Mouse (Mus musculus): ENCODE results near the gene Lemd2. TPM values are rescaled to one million over a fixed set of nuclear protein-coding genes. Genes with fewer than 3 reads are reported as not detected.

Gene Lemd2
- total RNA-seq, 2 experiments from 2014 or later = 13.0 to 21.8 TPM

DNA sequence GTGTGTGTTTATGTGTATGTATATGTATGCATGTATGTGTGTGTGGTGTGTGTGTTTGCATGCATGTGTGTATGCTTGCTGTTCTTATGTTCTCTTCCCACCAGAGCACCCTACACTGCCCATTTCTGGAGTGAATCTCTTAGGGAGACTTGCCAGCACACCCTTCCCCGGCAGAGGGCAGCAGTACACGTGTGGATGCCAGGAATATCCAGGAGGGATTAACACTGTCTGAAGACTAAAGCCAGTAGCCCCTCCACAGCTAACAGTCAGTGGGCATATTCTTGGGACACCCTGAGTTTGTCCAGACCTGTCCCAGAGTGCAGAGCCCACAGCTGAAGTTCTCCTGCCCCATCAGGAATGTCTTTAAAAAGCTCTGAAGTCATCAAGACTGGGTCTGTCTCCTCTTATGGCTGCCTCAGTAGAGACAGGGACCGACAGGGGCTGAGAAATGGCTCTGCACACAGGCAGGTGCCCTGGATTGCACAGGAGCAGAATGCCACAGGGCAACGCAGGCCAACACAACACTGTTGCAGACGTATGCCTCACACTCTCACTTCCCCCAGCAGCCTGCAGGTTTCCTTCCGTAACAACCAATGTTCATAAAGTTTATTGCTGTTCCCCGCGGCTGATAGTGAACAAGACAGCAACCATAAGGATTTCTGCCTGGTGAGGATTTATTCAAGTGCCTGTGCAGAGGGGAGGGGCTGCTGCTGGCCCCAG, 39.1 kb downstream of the Lemd2 start:
- 0 out of 2 replicates have a peak, but pooled peaks have one; percentile 39 for ATAC-seq (replicated peaks; ENCODE audit: poor library complexity)

DNA sequence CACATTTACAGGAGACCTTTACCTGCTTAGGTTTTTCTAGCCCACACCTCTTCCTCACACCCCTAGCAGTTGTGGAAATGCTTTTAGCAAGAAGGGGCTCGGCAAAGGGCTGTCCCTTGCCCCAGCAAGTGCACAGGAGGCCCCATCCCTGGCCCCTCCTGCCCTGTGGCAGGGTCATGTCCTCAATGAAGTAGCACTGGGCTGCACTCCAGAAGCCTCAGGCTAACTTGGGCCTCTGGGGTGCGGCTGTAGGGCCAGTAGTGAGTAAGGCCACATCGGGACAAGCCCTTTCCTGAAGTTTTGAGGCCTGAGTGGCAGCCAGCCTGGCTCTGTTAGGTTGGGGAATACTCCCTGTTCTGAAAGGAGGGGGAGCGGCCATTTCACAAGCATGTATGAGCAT, 43.4 kb downstream of the Lemd2 start:
- ATAC-seq (replicated peaks; ENCODE audit: poor library complexity) = no peak

DNA sequence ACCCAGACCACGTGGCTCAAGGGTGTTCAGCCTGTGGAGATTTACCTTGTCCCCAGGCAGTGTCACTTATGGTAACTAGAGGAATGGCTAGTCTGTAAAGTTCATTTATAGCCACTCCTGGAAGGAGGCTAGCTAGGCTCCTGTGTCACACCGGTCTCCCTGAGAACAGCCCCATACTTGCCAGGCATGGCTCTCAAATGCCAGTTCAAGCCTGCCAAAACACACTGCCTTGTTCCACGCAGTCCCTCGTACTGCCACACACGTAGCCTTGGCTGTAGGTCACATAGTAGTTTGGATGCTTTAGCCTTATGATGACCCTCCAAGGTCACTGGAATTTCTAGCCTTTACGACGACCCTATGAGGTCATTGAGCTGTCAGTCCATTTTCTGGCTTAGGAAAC, 45.1 kb downstream of the Lemd2 start:
- ATAC-seq (replicated peaks; ENCODE audit: poor library complexity) = no peak

- ATAC-seq (replicated peaks; ENCODE audit: poor library complexity) = no peak
These were observed 45.8 kb downstream of the Lemd2 start for GRCm38 (mm10) chr17:27158439-27158838.

- no peak for ATAC-seq (replicated peaks; ENCODE audit: poor library complexity)
These were observed 48.5 kb downstream of the Lemd2 start for GRCm38 (mm10) chr17:27155752-27156151.

- ATAC-seq (replicated peaks; ENCODE audit: poor library complexity) = no peak
These were observed 49.4 kb downstream of the Lemd2 start for GRCm38 (mm10) chr17:27154881-27155280.

DNA sequence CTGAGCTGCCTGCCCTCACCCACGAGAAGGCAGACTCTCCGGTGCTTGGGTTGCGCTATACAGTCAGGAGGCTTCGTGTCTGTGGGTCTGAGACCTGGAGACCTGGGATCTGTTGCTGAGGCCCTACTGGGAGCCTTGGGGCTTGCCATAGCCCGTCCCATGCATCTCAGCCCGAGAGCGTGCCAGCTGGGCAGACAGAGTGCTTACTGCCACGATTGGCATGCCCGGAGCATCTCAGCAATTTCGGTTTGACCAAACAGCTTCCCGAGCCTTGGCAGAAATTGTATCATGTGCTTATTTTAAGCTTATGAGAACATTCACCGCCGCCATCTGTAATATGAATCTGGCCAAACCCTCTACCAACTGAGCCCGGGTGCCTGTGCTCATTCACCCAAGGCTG, 50.0 kb downstream of the Lemd2 start:
- ATAC-seq (replicated peaks; ENCODE audit: poor library complexity) = no peak

- ATAC-seq (replicated peaks; ENCODE audit: poor library complexity) = no peak
These were observed 50.5 kb downstream of the Lemd2 start for GRCm38 (mm10) chr17:27153773-27154193.

DNA sequence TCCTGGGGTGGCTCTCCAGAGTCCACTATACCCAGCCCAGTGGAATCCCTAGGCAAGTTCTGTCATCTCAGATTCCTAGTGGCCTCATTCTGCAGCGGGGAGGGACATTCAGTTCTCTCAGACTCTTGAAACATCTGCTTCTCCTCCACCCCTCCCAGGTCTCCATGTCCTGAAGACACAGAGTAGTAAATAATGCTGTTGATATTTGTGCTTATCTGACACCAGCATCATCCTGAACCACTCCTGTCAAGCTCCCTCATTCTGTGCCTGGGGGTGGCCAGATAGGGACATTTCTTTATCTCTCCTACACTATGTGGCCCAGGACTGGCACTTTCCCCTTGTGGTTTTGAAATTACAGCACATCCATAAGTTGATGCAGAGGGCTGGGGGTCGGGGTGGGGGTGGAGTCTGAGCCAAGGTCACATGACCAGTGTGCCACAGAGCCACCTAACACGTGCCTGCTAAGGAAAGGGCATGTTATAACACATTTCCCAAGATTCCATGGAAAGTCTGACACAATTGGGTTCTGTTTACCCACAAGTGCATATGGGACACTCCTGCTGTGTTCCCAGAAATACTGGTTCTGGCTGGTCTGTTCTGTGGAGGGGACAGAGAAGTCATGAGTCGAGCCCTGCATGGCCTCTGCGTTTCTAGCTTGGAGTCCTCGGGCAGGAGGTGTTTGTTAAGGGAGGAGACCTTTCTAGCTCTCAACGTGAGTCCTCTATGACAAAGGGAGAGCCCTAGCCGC, 51.1 kb downstream of the Lemd2 start:
- ATAC-seq (replicated peaks; ENCODE audit: poor library complexity) = peak; percentile 91

DNA sequence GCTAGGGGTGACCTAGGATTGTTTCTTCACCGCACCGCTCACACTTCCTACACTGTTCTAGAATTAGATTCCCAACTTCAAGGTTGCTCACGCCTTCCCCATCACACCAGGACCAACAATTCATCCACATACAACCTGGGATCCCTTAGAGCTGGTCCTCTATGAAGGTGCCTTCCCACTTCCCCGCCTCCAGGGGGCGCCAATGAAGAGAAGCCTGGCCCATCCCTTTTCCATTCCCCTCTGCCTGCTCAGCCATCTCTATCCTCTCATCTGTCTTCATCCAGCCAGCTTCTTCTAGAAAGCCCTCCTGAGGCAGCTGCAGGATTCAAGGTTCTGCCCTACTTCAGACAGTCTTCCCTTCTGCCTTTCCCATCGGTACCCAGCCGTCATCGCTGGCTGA, 52.9 kb downstream of the Lemd2 start:
- ATAC-seq (replicated peaks; ENCODE audit: poor library complexity) = peak; percentile 40; the same call in 1 of the 2 replicates

- ATAC-seq (replicated peaks; ENCODE audit: poor library complexity) = no peak
These were observed 53.4 kb downstream of the Lemd2 start for GRCm38 (mm10) chr17:27150871-27151270.

DNA sequence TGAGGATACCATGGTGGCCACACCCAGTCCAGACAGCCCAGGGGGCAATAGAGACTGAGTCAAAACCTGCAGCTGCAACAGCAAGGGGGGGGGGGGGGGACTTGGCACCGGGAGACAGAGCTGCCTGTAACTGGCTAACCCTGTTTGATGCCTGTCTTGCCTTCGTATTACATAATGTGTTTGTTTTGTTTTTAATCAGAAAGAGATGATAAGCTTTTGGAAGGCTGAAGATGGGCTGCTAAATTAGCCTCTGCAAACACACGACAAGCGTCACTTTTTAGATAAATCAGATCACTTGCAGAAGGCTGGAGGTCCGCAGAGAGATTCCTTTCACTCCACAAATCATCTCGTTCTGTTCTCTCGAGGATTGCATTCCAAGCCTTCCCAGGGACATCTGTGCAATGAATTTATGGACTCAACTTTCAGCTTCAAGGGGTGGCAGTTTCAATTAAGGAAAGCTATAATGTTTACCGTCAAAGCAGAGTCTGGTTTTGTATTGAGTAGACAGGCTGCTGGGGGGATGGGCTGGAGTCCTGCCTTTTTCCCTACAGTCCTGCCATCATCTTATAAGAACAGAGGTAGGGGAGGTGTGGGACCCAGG, 57.8 kb downstream of the Lemd2 start:
- ATAC-seq (replicated peaks; ENCODE audit: poor library complexity) = no peak

GRCm38 (mm10) chr17:27144152-27144551, 60.1 kb downstream of the Lemd2 start:
- ATAC-seq (replicated peaks; ENCODE audit: poor library complexity) = no peak

DNA sequence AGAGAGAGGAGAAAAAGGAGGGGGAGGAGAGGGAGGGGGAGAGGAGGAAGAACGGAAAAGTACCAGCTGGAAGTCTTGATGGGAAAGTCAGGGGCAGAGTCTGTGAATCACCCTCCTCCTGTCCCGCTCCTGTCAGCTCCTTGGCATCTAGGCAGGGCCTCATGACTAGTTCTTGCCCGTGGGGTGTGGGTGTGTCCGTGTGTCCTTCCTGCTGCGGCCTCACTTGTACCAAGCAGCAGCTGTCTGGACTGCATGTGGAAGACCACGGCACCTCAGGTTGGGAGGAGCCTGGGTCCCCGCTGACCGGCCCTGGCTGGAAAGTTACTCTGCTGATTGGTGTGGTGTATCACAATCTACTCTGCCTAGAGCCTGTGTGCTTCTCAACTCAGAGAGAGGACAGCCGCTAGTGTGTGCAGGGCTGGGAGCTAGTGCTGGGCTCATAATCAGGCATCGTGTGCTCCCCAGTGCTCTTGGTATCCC, 62.3 kb downstream of the Lemd2 start:
- ATAC-seq (replicated peaks; ENCODE audit: poor library complexity) = no peak

GRCm38 (mm10) chr17:27140262-27140661, 64.0 kb downstream of the Lemd2 start:
- no peak for ATAC-seq (replicated peaks; ENCODE audit: poor library complexity)

Other genes starting within 250 kb of the Lemd2 start
- 2.9 and 5.3 TPM in 2 replicates for gene Zbtb9, start 231.3 kb downstream of the Lemd2 start, total RNA-seq (2015)
- gene Zbtb9, start 231.3 kb downstream of the Lemd2 start, total RNA-seq (2017) = 16.3 and 22.1 TPM in 2 replicates
- 130 and 135 TPM in 2 replicates for gene Bak1, start 175.5 kb downstream of the Lemd2 start, total RNA-seq (2015)
- 63.3 and 68.7 TPM in 2 replicates for gene Bak1, start 175.5 kb downstream of the Lemd2 start, total RNA-seq (2017)
- gene Itpr3, start 147.2 kb downstream of the Lemd2 start, total RNA-seq (2015) = 3.4 and 3.6 TPM in 2 replicates
- 5.3 and 6.2 TPM in 2 replicates for gene Itpr3, start 147.2 kb downstream of the Lemd2 start, total RNA-seq (2017)
- 134 and 138 TPM in 2 replicates for gene Uqcc2, start 70.6 kb downstream of the Lemd2 start, total RNA-seq (2015)
- gene Uqcc2, start 70.6 kb downstream of the Lemd2 start, total RNA-seq (2017) = 154 and 170 TPM in 2 replicates
- not detected in 2 replicates for gene Ip6k3, start 36.7 kb downstream of the Lemd2 start, total RNA-seq (2015)
- not detected in 2 replicates for gene Ip6k3, start 36.7 kb downstream of the Lemd2 start, total RNA-seq (2017)

Measured in megakaryocyte progenitor cell, adult 5-6 weeks (primary cell).